Mouse (Mus musculus) left cerebral cortex, adult 2 months (tissue): ENCODE measurements around the gene Ptprm. TPM values are rescaled to one million over a fixed set of nuclear protein-coding genes. Genes with fewer than 3 reads are reported as not detected.

Source experiments
- DNase-seq, 2 experiments: peaks; one replicate each; pipeline ENCODE4 v3.0.0; 2021 to 2022; ENCODE audit warnings: low spot score in 2 of 2, mixed read lengths in 1 of 2; ENCODE audit errors: extremely low spot score in 1 of 2
- H3K27ac ChIP-seq: fragments of 200-600 bp; 2 replicates; pipeline ENCODE4 v1.8.1; 2022
- H3K4me3 ChIP-seq: fragments of 200-600 bp; 2 replicates; pipeline ENCODE4 v1.8.1; 2022
- CTCF ChIP-seq: fragments of 200-600 bp; IDR thresholded peaks from 2 replicates; pipeline ENCODE4 v1.8.1; 2022; ENCODE audit warnings: antibody characterized with exemption, mild to moderate bottlenecking, moderate library complexity
- intact Hi-C: fragments of 180-260 bp; cut with DNase I; formaldehyde crosslinking; loops from one replicate; pipeline ENCODE4 v1.15.1; 2025
- total RNA-seq, 2 experiments: library from RNA; stranded (reverse); gene quantifications; 2 replicates each; pipeline ENCODE4 v1.2.3; 2021

Gene Ptprm
- total RNA-seq, 2 experiments from 2014 or later = 37.6 to 42.5 TPM

DNA sequence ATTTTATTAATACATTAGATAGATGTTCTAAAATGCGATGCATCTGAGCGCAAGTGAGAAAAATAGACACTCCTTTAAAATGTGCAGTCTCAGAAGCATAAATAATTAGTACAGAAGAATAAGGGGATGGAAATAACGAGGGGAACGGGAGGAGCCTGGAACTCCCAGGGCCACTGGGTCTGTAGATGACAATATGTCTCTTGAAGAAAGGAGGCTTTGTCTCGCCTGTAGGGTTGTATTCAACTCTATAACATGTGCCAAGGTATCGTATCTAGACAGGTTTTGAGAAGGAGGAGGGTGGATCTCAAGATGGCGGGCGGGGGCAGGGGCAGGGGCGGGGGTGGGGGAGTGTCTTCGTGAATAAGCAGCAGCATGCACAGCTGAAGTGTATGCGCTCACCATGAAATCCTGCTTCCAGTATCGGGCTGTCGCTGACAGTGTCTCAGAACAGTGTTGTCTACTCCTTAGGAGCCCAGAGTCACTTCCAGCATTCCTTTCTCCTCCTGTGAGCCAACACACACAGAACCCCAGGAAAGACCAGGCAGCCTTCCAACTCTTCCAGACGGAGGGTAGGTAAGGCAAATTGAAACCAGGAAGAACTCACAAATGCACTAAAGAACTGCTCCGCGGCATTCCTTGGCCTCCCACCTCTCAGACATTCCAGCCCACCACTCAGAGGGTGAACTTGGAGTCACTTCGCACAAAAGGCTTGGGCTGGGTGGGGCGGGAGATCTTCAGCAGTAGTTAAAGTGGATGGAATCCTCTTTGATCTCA lies 50.7 kb downstream of the Ptprm start:
- DNase-seq = peak in 1 of 2 experiments; percentile 16
- Histone ChIP-seq H3K27ac (no peak overlapping the region), H3K4me3 (no peak overlapping the region)
- TF ChIP-seq CTCF = no peak
- intact Hi-C loops = no loop called here

DNA sequence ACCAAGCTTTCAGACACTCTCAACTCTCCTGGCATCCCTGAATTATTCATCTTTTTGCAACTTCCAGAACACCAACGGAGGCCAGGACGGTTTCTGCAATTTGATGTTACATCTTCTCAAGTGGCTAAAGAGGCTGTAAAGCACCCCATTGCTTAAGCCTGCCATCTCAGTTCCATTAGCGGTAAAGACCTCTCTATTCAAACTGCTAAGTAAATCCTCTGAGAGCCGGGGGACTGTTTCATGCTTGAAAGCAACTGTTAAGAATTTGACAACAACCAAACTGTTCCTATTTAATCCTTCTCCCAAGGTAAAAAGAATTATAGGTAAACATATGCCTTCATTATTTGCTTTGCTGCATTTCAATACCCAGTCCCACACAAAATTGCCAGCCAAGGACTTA lies 51.7 kb downstream of the Ptprm start:
- TF ChIP-seq CTCF = no peak
- no peak overlapping the region for H3K27ac ChIP-seq
- DNase-seq = no peak
- H3K4me3 ChIP-seq = no peak overlapping the region
- intact Hi-C loops = no loop called here

DNA sequence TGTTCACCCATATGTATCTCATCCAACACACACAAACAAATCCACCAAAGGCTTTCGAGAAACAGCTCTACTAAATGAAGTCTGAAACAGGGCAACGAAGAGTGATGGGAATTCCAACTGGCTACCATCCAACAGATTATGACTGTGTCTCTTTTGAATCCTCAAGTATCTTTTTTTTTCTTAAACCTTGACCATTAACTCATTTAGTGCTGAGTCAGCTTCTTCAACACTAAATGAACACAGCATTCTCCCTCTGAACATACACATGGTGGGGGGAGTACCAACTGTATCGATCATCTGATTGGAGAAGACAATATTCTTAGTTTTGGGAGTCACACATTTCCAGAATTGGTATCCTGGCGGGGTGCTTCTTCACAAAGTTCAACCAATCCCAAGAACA lies 52.2 kb downstream of the Ptprm start:
- intact Hi-C loops = no loop called here
- Histone ChIP-seq H3K4me3 (no peak overlapping the region), H3K27ac (no peak overlapping the region)
- TF ChIP-seq CTCF = no peak
- no peak for DNase-seq

DNA sequence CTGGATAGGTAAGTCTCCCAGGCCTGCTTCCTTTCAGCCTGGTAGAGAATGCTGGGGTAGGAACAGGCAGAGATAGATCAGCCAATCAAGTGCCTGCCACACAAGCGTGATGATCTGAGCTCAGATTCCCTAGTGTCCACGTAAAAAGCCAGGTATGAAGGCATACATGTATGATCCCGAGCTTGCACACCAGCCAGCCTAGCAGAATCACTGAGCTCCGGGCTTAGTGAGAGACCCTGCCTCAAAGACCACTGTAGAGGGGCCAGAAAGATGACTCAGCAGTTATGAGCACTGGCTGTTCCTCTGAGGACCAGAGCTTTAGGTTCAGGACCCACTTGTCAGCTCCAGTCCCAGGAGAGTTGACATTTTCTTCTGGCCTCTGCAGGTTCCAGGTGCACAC lies 52.9 kb downstream of the Ptprm start:
- no peak for TF ChIP-seq CTCF
- H3K4me3 ChIP-seq = no peak overlapping the region
- H3K27ac ChIP-seq = no peak overlapping the region
- intact Hi-C loops = no loop called here
- DNase-seq = no peak

DNA sequence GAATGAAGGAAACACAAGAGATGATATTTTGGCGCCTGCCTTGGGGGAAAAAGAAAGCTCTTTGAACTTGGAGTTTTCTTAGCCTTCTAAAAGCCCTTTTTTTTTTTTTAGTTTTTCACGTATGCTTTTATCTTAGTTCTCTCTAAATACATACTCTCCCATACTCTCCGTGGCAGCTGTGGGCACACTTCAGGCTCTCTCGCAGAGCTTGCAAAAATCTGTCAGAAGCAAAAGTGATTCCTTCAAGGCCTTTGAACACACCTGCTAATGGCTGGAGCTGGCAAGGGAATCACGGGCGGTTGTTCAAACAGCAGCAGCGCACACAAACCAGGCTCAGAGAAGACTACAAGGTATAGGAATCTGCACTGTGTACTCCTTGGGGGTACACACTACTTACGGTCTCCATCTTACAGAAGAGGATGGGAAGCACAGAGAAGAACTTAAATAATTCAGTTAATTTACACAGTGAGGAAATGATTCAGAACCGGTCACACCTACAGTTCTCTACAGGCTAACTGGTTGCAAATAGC lies 55.9 kb downstream of the Ptprm start:
- no peak overlapping the region for H3K27ac ChIP-seq
- intact Hi-C loops = no loop called here
- no peak for TF ChIP-seq CTCF
- no peak for DNase-seq
- no peak overlapping the region for H3K4me3 ChIP-seq

DNA sequence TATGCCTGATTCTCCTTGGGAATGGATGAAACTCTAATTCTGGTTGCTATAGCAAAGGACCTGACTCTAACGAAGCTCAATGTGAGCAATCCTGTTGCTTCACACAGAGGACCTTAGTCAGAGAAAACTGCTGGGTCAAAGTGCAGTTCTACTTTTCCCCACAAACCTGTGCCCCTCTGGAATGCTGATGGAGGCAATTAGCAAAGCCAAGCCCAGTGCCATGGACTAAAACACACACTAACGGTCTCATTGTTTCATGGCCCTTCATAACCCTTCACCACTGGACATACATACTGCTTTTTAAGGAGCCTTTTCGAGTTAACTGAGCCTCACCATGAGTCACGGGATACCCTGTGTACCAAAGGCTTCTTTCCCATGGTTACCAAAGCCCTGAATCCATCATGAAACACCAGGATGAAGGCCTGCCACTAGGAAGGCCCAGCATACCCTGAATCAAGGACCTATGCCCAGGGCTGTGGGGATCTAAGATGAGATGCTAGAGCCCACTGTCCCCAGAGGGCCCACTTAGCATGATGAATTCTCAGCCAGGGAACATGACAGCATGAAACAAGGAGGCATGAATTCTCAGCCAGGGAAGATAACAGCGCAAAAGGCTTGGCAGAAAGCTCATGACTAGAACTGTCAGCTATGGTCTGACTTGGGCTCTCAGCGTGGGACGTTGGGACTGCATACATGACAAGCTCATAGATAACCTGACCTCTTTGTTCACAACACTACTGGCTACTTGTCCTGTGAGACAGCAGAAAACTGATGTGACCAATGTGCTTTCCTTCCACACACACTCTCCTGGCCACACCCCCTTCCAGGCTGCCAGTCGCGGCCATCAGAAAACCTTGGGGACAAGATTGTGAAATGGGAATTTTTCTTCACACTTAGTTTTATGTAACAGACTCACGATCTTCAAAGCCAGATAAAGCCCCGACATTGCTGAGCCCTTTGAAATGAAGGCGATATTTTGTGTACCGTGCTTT lies 57.4 kb downstream of the Ptprm start:
- intact Hi-C loops = no loop called here
- H3K4me3 ChIP-seq = no peak overlapping the region
- no peak for TF ChIP-seq CTCF
- H3K27ac ChIP-seq = no peak overlapping the region
- no peak for DNase-seq

DNA sequence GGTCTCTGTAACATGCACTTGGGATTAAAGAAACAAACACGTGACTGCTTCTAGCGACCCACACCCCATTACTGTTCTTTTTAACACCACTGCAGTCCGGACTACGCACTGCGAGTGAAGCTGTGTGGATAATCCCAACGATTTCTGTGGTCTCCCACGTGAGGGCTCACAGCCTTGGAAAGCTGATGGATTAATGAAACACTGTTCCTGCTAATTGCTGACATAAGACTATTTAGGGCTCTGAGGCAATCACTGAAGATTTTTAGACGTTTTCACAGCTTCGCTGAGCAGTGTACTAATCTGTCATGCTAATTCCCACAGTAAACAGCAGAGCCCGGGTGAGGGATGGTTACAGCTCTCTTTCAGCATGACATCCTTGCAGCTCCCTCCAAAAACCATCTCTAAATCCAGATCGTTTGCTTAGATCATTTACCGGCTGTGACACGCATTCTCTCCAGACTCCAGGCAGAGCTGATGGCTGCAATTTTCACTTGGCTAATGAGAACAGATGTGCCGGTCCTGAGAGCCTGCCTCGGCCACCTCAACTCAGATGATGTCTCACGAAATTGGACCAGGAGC lies 63.5 kb downstream of the Ptprm start:
- no peak for DNase-seq
- Histone ChIP-seq H3K4me3 (peak overlapping the region; percentile 17; the same call in 1 of the 2 replicates), H3K27ac (no peak overlapping the region; the same call in 1 of the 2 replicates)
- intact Hi-C loops = no loop called here
- no peak for TF ChIP-seq CTCF

DNA sequence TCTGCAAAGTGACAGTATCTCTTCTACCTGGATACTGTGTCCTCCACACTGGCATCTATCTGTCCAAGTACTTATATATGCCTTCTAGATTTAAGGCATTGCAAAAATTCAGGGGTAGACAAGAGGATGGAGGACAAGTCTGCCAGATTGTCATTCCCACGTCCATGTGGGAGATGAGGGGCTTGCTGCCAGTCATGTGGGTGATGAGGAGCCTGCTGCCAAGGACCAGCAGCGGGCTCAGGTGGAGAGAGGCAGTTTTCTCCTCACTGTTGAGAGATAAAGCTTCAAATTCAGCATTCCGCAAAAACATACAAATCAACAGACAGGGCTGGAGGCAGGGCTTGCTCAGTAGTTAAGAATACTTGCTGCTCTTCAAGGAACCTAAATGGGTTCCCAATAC lies 66.8 kb downstream of the Ptprm start:
- DNase-seq = no peak
- no peak overlapping the region for H3K4me3 ChIP-seq
- TF ChIP-seq CTCF = no peak
- no peak overlapping the region for H3K27ac ChIP-seq
- intact Hi-C loops = no loop called here

DNA sequence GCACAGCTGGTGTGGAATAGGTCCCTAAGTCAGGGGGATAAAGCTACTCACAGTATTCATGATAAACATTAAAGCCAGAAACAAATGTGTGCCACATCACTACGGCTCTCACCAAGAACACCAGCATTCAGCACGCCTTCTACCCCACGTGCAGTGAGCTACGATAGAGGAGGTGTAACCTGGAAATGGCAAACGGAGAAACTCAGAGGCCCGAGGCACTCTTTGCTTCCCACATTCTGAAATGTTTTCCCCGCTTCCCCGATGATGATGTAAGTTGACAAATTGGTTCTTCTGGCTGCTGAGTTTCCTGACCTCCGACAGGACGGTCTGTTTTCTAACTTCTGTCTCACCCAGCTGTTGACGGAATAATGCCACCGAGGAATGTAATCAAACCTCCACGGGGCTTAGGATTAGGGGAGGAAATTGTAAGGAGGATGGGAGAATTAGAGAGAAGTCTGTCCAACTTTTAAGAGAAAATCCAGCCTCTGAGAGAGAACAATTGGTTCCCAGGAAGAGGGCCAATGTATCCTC lies 72.6 kb downstream of the Ptprm start:
- no peak for TF ChIP-seq CTCF
- no peak for DNase-seq
- Histone ChIP-seq H3K27ac (no peak overlapping the region), H3K4me3 (no peak overlapping the region)
- intact Hi-C loops = no loop called here

DNA sequence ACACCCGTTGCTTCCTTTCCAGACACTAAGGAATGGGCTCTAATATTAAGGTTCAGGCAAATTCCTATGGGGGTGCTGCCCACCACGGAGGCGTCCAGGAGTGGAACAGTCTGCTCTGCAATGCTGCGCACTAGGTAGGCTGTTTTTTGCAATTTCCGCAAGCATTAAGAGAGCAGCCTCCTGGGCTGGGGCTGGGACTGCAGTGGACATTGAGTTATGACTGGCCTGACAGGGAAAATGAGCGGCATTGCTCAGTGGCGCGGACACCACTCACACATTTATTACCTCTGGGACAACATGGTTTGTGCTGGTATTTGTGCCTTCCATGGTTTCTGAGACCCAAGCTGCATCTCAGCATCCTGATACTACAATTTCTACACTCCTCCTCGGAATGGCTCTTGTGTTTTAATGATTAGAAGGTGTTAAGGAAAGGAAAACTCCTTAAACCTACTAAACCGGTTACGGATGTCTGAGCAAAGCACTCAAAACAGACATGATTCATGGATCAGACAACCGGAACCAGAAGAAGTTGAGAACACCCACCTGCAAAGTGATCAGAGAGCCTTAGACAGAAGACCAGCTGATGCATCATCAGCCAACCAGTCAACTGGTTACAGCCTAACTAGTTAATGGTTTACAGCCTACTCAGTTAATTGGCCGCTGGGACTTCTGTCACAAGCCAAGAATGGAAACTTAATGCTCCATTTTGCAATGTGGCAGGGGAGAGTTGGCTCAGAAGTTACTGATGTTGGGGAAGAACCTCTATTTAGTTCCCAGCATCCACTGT lies 76.9 kb downstream of the Ptprm start:
- H3K27ac ChIP-seq = no peak overlapping the region
- no peak for TF ChIP-seq CTCF
- DNase-seq = no peak
- intact Hi-C loops = no loop called here
- H3K4me3 ChIP-seq = no peak overlapping the region
